Mouse (Mus musculus) liver, embryonic 14.5 days (tissue): ENCODE results near the gene Bcar3. TPM values are rescaled to one million over a fixed set of nuclear protein-coding genes. Genes with fewer than 3 reads are reported as not detected.

Experiments used
- ATAC-seq: fragments of 200-750 bp; cut with Nextera tagmentation; 2 replicates; pipeline ENCODE4 v1.8.0; 2017; ENCODE audit warnings: moderate number of reproducible peaks, mild to moderate bottlenecking, moderate library complexity; ENCODE audit not compliant: insufficient read depth
- DNase-seq, 3 experiments: peaks; one replicate each; pipeline ENCODE4 v3.0.0-alpha.2; 2012 to 2013; ENCODE audit warnings: low read depth in 3 of 3, low spot score in 3 of 3
- H3K27ac ChIP-seq: fragments of 300-500 bp; sonication (generic); 2 replicates; pipeline ENCODE4 v1.5.1; 2014; ENCODE audit warnings: moderate library complexity, mild to moderate bottlenecking, control low read depth, inconsistent platforms
- H3K27me3 ChIP-seq: fragments of 300-500 bp; sonication (generic); 2 replicates; pipeline ENCODE4 v1.6.1; 2014; ENCODE audit warnings: mild to moderate bottlenecking, low read length, moderate library complexity; ENCODE audit not compliant: control insufficient read depth, insufficient read depth
- H3K36me3 ChIP-seq: fragments of 300-500 bp; sonication (generic); replicated peaks from 2 replicates; pipeline ENCODE4 v1.6.1; 2014; ENCODE audit warnings: low read depth; ENCODE audit not compliant: control insufficient read depth, insufficient read depth
- H3K4me1 ChIP-seq, 2 experiments: fragments of 200-500 bp in 1 of 2; fragments of 300-500 bp in 1 of 2; sonication (generic) in 1 of 2; replicated peaks; 2 replicates each; pipeline ENCODE4 v1.6.1; 2012 to 2014; ENCODE audit warnings: antibody characterized with exemption in 1 of 2, inconsistent platforms in 1 of 2, low read length in 1 of 2; ENCODE audit not compliant: control insufficient read depth in 2 of 2, insufficient read depth in 2 of 2
- H3K4me2 ChIP-seq: fragments of 300-500 bp; sonication (generic); 2 replicates; pipeline ENCODE4 v1.6.1; 2014; ENCODE audit warnings: low read depth, mild to moderate bottlenecking, control low read depth, moderate library complexity
- H3K4me3 ChIP-seq, 2 experiments: fragments of 200-500 bp in 1 of 2; fragments of 300-500 bp in 1 of 2; sonication (generic) in 1 of 2; 2 replicates each; pipeline ENCODE4 v1.5.1; 2012 to 2014; ENCODE audit warnings: low read depth in 2 of 2, low read length in 2 of 2, mild to moderate bottlenecking in 2 of 2, control low read depth in 1 of 2, inconsistent platforms in 1 of 2, moderate library complexity in 1 of 2; ENCODE audit not compliant: insufficient read depth in 1 of 2
- H3K9ac ChIP-seq: fragments of 300-500 bp; sonication (generic); replicated peaks from 2 replicates; pipeline ENCODE4 v1.6.1; 2014; ENCODE audit warnings: mild to moderate bottlenecking, control low read depth, moderate library complexity
- H3K9me3 ChIP-seq: fragments of 300-500 bp; sonication (generic); 2 replicates; pipeline ENCODE4 v1.6.1; 2016; ENCODE audit warnings: low read length, mixed read lengths; ENCODE audit not compliant: control insufficient read depth
- CTCF ChIP-seq: IDR thresholded peaks from 2 replicates; pipeline ENCODE4 v1.5.1; 2016; ENCODE audit warnings: antibody characterized with exemption, low read depth, control low read depth
- EP300 ChIP-seq: IDR thresholded peaks from 2 replicates; pipeline ENCODE4 v1.6.1; 2016; ENCODE audit warnings: antibody characterized with exemption, low read depth
- WGBS: fragments of 180-500 bp; shearing (Covaris S2); extraction: QIAGEN DNeasy Blood & Tissue Kit; methylation state at CpG from one replicate; pipeline ENCODE4 v1.1.7; 2014; ENCODE audit not compliant: insufficient replicate concordance; 5-methylcytosine and 5-hydroxymethylcytosine counted together
- polyA plus RNA-seq, 2 experiments: library from polyadenylated mRNA; depleted of rRNA in 1 of 2; stranded (reverse) in 1 of 2; unstranded in 1 of 2; fragments of >200 nt; fragmentation: Nextera tagmentation in 1 of 2; extraction: Ambion mirVana in 1 of 2; gene quantifications; 2 replicates each; pipeline versions ENCODE4 v1.2.1 to v1.2.3; 2012 to 2014

The Bcar3 gene
- polyA plus RNA-seq (2012; rRNA removed) (3.5 and 4.2 TPM in 2 replicates), polyA plus RNA-seq (2014; fragmentation: Nextera tagmentation; extraction: Ambion mirVana) (3.1 and 3.5 TPM in 2 replicates)

DNA sequence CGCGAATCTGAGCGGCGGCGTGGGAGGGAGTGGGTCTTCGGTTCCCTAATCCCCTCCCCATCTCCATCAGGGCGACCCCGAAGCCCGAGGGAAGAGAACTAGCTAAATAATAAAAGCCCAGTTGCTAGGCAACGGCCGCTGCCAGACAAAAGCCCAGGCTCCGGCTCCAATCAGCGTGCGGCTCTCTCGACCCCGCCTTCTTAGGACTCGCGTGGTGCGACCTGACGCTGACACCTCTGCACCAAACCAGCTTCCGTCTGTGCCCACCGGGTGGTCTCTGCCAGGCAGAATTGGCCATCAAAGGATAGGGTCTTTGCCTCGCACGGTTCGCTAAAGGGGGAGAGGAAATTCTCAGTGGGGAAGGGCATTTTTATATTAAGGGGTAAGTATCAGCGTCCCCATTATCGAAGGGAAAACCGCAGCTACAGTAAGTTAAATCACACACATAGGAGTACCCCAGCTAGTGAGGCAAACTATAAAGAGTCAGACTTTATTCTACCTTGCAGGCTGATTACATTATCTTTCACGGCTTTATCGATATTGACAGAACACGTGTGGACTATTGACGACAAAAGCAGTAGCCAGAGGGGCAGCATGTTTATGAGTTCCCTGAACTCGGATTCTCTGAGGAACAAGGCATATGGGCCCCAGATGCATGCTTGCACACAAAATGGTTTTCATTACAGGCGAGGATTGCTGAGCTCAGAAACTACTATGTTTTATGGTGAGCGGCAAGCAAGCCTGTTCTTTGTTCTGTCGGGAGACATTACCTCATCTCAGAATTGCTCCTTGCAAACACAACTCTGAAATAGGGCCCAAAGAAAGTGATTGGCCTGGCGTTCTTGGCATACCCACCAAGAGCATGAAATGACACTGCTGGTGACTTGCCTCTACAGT is at the start of gene Bcar3:
TSS of gene Bcar3 (plus strand) at position 183 of the 897 bp plus-strand sequence.
- H3K9me3 ChIP-seq: no peaks in the 10 kb centered on the region
- H3K27me3 ChIP-seq: no peaks in the 10 kb centered on the region; the same call in 1 of the 2 replicates
- DNase-seq (peak; percentile 67 to 78 (median 68)), ATAC-seq (no peak)
- peak within 1 kb of the TSS; percentile 92 for H3K4me2 ChIP-seq
- H3K27ac ChIP-seq: no peak within 1 kb of the TSS
- H3K4me3 ChIP-seq: peak within 1 kb of the TSS; percentile 79 to 86
- TF ChIP-seq CTCF (no peak), EP300 (no peak)
- peaks cover 0 to 12% of the 10 kb centered on the region in 2 experiments; a peak in 2 of 4 replicates for H3K4me1 ChIP-seq
- peak within 1 kb of the TSS; percentile 82 for H3K9ac ChIP-seq
- no peaks in the 10 kb centered on the region for H3K36me3 ChIP-seq
- 10% methylated on average over 37 of the region's 37 CpGs for WGBS

DNA sequence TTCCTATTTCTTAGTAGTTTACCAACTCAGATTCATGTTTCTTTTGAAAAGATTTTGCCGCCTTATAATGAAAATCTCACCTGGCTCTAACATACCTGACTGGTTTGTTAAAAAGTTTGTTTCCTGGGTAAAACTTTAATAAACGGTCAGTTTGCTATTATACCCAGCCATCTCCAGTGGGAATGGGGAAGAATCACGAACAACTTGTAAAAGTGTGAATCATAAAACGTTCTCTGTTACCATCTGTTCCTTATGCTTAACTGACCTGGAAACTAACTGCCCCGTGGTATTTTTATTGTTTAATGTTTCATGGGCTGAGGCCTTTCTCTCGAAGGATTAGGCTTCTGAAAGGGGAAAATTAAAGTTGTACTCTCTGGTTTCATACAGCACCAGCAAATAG is 49.2 kb upstream of the Bcar3 start:
- ATAC-seq (no peak), DNase-seq (no peak)
- H3K4me2 ChIP-seq: peak overlapping the region; percentile 77
- H3K4me3 ChIP-seq: peak overlapping the region in 1 of 2 experiments; percentile 41; a peak in 2 of 4 replicates
- H3K9me3 ChIP-seq: no peaks in the 10 kb centered on the region
- peak overlapping the region; percentile 39 for H3K9ac ChIP-seq
- WGBS: 47% methylated on average over 6 of the region's 6 CpGs
- TF ChIP-seq CTCF (no peak), EP300 (no peak)
- H3K36me3 ChIP-seq: peaks cover 12% of the 10 kb centered on the region
- H3K27ac ChIP-seq: peak overlapping the region; percentile 54
- H3K4me1 ChIP-seq: peaks cover 31 to 34% of the 10 kb centered on the region in 2 experiments
- H3K27me3 ChIP-seq: no peaks in the 10 kb centered on the region

DNA sequence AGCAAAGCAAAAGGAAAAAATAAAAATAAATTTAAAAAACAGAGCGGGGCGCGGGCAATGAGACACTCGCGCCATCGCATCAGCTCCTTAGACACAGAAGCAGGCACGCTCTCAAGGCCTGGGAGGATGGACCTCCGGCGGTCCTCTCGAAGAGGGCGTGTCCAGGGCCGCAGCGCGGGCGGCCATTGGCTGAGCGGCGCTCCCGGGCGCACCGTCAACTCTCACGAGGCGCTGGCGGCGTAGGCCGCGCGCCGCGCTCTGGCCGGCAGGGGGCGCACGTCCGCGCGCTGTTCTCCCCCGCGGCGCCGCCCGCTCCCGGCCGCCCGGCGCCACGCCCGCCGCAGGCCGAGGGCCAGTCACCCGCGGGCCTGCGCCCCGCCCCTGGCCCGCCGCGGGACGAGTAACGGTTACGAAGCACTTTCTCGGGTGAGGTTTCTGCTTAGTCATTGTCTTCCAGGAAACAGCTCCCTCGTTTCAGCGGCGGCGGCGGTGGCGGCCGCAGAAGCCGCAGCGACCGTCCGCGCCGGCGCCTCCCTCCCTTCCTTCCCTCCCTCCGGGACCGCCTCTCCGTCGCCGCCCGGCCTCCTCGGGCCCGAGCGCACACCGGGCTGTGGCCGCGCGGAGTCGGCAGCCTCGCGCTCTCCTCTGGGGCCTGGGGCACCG is 48.6 kb upstream of the Bcar3 start, which contains the start of gene Gclm:
TSS of gene Gclm (plus strand) at position 343 of the 663 bp plus-strand sequence.
- TF ChIP-seq EP300: 0 out of 2 replicates have a peak, but pooled peaks have one; percentile 36
- TF ChIP-seq CTCF: peak; percentile 38
- Histone ChIP-seq H3K9me3 (no peaks in the 10 kb centered on the region), H3K4me2 (peak within 1 kb of the TSS; percentile 80), H3K9ac (peak within 1 kb of the TSS; percentile 100), H3K27me3 (no peaks in the 10 kb centered on the region), H3K4me3 (peak within 1 kb of the TSS; percentile 69 to 99), H3K36me3 (peaks cover 16% of the 10 kb centered on the region), H3K4me1 (peaks cover 31 to 40% of the 10 kb centered on the region in 2 experiments), H3K27ac (peak within 1 kb of the TSS; percentile 100)
- ATAC-seq: peak; percentile 85
- peak; percentile 91 to 92 (median 92) for DNase-seq
- under 1% methylated on average over 81 of the region's 90 CpGs for WGBS

DNA sequence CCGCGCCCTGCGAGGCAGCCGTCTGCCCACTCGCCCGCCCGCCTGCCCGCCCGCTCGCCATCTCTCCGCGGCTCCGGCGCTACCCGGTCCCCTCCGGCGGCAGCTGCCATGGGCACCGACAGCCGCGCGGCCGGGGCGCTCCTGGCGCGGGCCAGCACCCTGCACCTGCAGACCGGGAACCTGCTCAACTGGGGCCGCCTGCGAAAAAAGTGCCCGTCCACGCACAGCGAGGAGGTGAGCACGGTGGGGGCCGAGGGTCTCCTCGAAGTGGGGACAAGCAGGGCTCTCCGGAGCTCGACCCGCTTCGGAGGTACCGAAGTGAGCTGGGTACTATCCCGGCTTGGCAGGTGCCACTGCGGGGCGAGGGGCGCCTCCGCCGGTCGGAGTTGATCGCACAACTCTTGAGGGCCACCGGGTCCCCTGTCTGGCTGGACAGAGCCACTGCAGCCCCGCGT is 48.0 kb upstream of the Bcar3 start:
- Histone ChIP-seq H3K4me2 (peak overlapping the region; percentile 80), H3K36me3 (peaks cover 21% of the 10 kb centered on the region), H3K9ac (peak overlapping the region; percentile 100), H3K4me3 (peak overlapping the region; percentile 69 to 99), H3K27me3 (no peaks in the 10 kb centered on the region), H3K4me1 (peaks cover 31 to 44% of the 10 kb centered on the region in 2 experiments), H3K27ac (peak overlapping the region; percentile 100), H3K9me3 (no peaks in the 10 kb centered on the region)
- under 1% methylated on average over 48 of the region's 50 CpGs for whole genome bisulfite sequencing
- TF ChIP-seq EP300 (no peak), CTCF (peak; percentile 45)
- ATAC-seq: peak; percentile 3; the same call in 1 of the 2 replicates
- no peak for DNase-seq
